Mouse (Mus musculus) cerebellum, adult 11 months (tissue): Measurements from ENCODE around the gene Spo11.
A peak's percentile ranks its signal among the peaks of the same experiment; 100 is the strongest.

ENCODE experiments used
- DNase-seq: peaks from one replicate; pipeline ENCODE4 v3.0.0; 2022

Gene Spo11

GRCm38 (mm10) chr2:173010220-173010717 is 32.8 kb downstream of the Spo11 start:
- DNase-seq = no peak

DNA sequence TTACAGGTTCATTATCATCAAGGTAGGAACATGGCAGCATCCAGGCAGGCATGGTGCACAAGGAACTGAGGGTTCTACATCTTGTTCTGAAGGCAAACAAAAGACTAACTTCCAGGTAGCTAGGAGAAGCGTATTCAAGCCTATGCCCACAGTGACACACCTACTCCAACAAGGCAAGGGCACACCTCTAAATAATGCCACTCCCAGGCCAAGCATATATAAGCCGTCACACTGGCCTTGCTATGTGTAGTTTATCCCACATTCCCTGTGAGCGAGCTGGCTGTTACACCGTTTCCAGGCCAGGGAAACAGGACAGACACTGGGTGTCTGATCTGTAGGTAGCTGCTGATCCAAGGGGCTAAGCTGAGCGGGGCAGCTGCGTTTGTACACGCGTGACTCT is 33.9 kb downstream of the Spo11 start:
- no peak for DNase-seq

GRCm38 (mm10) chr2:173014741-173015287 is 37.3 kb downstream of the Spo11 start:
- DNase-seq = no peak

DNA sequence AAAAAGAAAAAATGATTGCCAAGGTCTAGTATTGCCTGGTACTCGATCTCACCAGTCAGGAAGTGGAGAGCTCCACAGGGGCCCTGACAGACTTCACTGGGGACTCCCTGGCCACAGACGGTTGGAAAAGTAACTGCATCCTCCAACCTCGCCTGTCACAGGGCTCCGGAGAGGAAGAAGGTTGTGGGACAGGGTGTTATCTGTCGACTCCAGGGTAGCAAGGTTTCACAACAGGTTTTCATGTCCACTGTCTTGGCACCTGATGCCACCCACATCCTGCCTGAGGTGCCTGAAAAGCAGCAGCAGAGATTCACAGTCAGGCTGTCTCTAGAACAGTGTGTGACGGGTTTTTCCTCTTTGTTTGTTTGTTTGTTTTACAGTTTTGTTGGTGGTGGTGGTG is 40.4 kb downstream of the Spo11 start:
- no peak for DNase-seq

DNA sequence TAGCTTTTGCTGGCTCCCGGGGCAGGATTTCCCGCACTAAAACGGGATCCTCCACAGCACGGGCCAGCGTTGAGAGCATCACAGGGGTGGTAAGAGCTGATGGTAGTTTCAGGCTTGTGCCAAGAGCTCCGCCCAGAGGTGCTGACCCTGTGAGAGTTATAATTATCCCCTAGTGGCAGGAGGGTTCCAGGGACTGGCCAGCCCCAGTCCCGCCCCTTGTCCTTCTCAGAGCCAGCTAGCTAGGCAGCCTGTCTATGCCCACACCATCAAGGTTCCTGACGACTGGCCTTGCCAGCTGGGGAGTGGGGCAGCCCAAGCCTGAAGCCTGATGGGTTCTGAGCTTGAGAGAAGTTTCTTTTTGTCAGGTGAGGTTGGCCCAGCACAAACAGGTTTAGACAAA is 41.1 kb downstream of the Spo11 start:
- DNase-seq = no peak

DNA sequence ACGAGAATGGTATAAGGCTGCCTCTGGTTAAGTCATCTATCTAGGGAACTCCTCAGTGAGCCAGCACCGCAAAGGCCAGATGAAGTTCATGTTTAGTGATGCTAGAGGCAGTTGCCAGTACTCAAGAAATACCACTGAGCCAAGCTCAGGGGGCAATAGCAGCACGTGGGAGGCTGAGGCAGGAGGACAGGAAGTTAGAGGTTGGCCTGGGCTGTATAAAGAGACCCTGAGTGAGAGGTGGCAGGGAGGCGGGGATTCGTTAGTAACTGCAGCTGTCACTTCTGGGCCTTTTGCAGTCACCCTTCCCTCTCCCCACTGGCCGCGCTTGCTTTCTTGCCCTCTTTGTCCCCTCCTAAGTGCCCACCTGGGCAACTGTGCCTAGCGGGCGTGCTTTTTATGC is 41.8 kb downstream of the Spo11 start:
- no peak for DNase-seq

DNA sequence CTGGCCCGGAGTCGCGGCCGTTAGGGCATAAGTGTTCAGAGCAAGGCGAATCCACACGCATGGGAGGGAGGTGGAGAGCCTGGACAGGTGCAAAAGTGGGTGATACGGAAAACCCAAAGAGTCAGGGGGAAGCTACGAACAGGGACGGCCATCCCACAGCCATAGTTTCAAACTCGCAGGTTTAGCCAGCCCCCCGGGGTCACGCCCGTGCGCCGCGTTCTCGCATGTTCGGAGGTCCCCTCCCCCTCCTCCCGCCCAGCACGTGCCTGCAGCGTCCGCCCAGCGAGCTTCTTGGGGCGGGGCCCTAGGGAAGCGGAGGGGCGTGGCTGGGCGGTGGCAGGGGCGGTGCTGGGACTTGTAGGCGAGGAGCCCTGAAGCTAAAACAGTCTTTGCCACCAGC is 42.3 kb downstream of the Spo11 start:
- peak; percentile 81 for DNase-seq

- DNase-seq = no peak
These were observed 42.9 kb downstream of the Spo11 start, which contains the start of gene Rbm38 for GRCm38 (mm10) chr2:173020430-173020829. Rbm38 (plus strand) TSS chr2:173020498.

- DNase-seq = peak; percentile 92
These were observed 44.1 kb downstream of the Spo11 start for GRCm38 (mm10) chr2:173021633-173022055.

GRCm38 (mm10) chr2:173022056-173022681 is 44.7 kb downstream of the Spo11 start:
- no peak for DNase-seq

- DNase-seq = no peak
These were observed 45.3 kb downstream of the Spo11 start for GRCm38 (mm10) chr2:173022813-173023212.

DNA sequence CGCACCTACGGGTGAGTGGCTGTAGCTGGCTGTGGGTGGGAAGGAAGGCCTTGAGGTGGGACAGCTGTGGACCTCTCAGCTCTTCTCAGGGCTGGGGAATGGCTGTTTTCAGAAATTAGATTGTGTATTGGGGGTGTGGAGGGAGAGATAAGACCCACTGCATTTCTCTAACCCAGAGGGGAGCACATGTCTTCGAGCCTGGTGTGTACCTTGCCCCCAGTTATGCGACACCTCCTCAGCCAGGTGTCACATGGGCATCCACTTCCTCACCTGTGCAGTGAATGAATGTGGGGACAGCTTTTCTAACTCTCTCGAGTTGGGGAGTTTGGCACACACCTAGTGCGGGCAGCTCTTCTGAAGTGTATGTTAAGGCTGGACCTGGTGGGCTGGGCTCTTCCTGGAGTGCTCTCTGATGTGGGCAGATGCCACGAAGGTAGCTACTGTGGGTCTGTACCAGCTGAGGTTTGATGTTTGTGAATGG is 45.9 kb downstream of the Spo11 start:
- no peak for DNase-seq

GRCm38 (mm10) chr2:173023966-173024365 is 46.5 kb downstream of the Spo11 start:
- DNase-seq = no peak

DNA sequence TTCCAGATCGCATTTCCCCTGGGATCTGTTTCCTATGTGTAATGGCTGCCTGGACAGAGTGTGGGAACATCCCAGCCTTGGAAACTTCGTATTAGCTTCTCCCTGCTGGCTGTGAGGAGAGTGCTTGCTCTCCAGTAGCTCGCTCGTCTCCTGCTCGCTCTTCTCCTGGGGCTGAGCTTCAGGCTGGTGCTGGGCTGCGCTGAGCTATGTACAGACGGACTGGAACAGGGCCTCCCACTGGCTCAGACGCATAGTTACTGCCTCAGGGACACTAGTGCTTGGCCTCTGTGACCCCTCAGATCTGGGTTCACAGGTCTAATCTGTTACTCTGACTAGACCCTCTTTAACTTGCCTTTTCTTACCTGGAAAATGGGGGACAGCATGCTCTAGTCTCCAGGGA is 46.9 kb downstream of the Spo11 start:
- no peak for DNase-seq

DNA sequence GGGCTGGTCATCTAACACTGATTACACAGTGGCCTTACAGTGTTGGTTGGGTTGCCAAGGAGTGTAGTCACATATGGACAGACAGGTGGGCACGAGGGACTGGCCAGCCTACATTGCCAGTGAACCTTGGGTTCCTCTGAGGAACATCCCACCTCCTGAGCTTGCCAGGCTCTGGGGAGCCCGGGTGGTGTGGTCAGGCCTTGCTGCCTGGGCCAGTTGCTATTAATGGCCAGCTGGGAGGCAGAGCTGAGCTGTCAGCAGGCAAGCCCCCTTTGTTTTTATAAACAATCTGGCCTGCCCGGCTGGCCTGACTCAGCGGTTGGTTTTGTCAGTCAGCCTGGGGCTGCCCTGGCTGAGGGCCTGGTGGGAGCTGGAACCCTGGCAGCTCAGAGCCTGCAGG is 47.4 kb downstream of the Spo11 start:
- peak; percentile 31 for DNase-seq

DNA sequence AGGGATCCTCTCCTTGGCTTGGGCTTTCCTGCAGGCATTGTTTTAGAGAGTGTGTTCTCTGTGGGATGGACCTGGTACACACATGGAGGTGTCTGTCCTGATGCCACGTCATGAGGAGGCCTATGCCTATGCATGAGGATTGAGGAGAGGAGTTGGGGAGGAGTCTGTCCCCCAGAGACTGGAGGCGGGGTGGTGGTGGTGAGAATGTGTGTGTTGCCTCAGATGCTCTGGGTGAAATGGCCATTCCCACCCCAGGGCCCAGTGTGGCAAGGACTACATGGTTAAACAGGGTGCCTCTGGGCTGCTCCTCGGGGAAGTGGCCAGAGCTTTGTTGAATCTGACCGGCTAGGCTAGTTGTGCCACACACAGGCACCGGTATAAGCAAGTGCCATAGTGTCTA is 48.8 kb downstream of the Spo11 start:
- DNase-seq = no peak

- DNase-seq = no peak
These were observed 49.2 kb downstream of the Spo11 start for GRCm38 (mm10) chr2:173026688-173027131.

DNA sequence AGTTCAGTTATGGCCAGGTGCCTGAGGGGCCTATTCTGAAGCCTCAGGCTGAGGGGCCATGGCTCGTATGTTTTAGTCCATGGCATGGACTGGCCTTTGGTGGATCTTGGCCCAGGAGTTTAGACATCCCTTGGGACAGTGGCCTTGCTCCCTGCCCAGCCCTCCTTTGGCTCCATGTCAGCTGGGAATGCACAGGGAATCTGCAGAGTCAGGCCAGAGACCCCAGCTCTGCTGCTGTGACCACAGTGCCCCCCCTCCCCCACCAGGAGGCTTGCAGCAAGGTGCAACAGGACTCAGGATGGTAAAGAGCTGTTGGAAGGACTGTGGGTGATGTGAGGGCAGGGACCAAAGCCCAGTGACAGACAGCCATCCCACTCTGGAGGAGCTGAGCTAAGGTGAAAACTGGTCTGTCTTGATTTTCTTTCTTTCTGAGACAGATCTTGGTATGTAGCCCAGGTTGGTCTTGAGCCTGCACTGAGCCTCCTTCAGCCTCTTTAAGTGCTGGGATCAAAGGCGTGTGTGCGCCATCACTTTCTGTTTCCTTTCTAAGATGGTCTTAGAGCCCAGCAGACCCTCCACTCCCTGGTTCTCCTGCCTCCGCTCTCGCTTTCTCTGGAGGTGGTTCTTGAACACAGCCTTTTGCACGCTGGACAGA is 49.8 kb downstream of the Spo11 start:
- no peak for DNase-seq

DNA sequence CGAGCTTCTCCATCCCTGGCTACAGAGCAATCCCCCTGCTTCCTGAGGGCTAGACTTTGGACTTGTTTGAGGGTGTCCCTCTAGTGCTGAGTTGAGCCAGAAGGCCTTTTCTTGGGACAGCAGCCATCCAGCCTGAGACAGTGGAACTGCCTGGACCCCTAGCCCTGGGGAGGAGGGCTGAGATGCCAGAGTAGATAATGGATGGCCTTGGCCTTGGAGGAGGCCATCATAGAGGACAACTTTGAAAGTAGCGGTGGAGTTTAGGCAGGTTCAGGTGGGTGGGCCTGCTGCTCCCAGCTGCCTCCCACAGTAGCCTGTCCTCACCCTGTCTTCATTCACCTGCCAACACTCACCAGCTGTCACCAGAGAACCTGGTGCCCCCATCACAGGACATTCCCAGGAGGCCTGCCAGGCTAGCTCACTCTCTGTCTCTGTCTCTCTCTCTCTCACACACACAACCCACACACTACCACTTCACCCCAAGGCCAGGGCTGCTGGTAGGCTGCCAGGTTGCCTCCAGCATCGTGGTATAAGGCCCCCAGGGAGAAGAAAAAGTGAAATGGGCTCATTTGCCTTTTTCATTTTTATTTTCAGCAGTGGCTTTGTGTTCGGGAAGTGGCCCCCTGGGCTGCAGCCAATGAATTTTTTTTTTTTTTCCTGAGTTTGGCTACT is 50.5 kb downstream of the Spo11 start:
- no peak for DNase-seq

DNA sequence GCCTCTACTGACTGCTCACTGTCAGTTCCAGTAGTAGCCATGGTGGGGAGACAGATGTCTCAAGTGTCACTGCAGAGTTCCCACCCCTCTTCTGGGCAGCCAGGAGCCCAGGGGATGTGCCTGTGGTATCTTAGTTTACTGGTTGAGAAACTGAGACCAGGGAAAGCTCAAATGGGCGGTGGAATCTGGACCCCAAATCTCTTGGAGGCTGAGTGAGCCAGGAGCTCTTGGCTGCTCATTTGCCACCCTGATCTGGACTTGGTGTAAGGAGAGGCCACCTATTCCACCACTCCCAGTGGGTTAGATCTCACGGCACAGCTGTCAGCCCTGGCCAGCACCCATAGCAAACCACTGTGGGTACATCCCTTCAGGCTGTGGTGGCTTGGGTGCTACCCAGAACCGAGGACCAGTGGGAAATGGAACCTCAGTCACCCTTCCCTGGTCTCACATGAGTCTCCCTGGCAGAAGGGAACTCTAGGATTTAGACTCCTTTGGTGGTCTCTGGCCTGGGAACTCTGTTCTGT is 51.1 kb downstream of the Spo11 start:
- no peak for DNase-seq

DNA sequence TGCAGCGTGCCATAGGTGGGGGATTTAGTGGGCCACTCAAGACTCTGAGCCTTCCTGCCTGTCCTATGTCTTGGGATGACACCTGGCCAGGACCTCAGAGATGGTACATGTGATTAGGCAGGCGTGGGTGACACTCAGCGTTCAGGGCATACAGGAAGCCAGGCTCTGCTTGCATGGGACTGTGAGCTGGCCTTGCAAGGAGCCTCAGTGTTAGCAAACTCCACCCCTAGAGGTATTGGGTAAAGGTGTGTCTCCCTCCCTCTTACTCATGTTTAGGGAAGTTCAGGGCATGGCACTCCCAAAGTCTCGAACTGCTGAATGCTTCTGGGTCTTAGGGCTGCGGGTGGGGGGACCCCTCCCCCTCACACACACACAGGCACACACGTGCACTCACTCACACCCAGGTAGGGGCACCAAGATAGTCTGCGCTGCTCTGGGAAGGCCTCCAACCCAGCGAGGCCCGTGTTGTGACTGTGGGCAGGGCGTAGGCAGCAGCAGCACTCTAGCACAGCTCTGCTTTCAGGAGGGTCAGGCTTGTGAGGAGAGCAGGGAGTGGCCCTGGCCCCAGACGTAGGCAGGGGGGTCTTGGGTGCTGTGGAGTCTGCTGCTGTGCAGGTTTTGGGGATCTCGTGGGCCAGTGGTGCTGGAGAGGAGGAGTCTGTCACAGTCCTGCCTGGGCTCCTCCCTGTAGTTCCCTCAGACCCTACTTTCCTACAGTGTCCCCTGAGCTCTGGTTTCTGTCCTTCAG is 53.3 kb downstream of the Spo11 start:
- DNase-seq = no peak

DNA sequence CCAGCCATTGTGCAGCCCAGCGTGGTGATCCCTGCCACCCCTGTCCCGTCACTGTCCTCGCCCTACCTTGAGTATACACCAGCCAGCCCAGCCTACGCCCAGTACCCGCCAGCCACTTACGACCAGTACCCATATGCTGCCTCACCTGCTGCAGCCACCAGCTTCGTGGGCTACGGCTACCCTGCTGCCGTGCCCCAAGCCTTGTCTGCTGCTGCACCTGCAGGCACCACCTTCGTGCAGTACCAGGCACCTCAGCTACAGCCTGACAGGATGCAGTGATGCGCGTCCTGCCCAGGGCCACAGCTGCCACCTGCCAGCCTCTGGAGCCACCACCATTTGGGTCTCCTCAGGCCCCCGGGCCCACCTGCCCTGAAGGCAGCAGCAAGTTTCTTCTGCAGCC is 56.0 kb downstream of the Spo11 start:
- no peak for DNase-seq

DNA sequence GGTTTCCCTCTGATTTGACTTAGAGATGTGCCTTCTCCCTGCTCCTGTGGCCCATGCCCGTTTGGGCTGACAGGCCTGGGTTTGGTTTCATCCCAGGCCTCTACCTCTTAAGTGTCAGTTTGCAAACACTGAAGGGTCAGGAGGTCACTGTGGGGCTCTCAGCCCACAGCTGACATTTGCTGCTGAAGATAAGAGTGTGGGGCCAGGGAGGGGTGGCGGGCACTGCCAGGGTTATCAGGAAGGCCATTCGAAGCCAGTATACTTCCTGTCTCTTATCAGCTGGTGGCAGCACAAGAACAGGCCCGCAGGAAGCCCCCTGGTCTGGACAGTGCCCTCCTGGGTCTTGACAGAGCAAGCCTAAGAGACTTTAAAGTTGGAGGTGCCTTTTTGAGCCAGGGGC is 57.5 kb downstream of the Spo11 start:
- DNase-seq = no peak
